In the genomic region with DNA sequence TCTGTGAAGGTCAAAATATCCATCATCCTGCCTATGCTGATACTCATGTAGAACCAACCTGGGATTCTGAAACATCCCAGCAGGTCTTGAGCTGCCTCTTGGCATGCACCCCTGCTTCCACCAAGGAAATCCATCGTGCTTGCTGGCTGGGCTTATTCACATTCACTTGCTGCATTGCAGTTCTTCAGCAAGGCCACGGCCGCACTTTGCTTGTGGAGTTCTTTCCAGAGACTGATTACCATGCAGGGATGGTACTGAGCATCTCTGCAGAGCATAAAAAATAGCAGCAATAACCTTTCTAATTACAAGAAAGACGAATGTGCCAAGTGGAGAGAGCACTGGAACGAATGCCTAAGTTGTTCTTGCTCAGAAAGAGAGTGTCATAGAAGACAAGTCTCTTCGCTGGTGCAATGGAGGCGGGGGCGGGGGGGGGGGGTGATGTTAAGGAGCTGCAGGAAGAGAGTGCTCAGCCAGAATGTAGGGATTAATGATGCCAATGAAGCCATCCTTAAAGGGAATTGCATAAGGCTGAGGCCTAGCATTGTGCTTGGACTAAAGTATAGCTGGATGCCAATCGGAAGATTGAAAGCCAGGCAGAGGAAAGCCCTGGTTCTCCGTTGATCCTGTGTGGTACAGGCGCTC, we compare ENCODE assay signal across 23 mouse cellular contexts.
A peak's percentile ranks its signal among the peaks of the same experiment; 100 is the strongest.
DNase-seq lines count a peak whose midpoint lies in the region; ATAC-seq and TF ChIP-seq lines count a peak whose summit lies in the region.
"Had no signal": no experiment of that assay in that cellular context is flagged by ENCODE, and none has a peak within 500 bp of the region (broad histone marks: within the 10 kb centered on the region; RNA-seq: fewer than 3 reads in every experiment).

No protein-coding gene starts in this region.

- peaks cover 3% of the 10 kb centered on the region; the same call in 1 of the 2 replicates for H3K4me1 ChIP-seq in hindbrain, embryonic 16.5 days (ENCODE audit: control insufficient read depth, insufficient read depth, low read depth, low read length)
- H3K4me1 ChIP-seq in liver, postnatal 0 days (ENCODE audit: insufficient read depth): no peaks in the 10 kb centered on the region
- H3K4me1 ChIP-seq in intestine, embryonic 15.5 days (replicated peaks): no peaks in the 10 kb centered on the region
- H3K4me1 ChIP-seq: embryonic facial prominence, embryonic 12.5 days; liver, embryonic 12.5 days had no signal

- TF ChIP-seq CTCF in liver, postnatal 0 days (IDR thresholded peaks at IDR 0.05; ENCODE audit: low read depth): no peak

- no peak overlapping the region for H3K4me2 ChIP-seq in hindbrain, embryonic 16.5 days (ENCODE audit: low read length)
- H3K4me2 ChIP-seq in liver, postnatal 0 days (ENCODE audit: low read depth, low read length): no peak overlapping the region
- no peak overlapping the region for H3K4me2 ChIP-seq in intestine, embryonic 15.5 days (replicated peaks)
- H3K4me2 ChIP-seq: embryonic facial prominence, embryonic 12.5 days; heart, embryonic 11.5 days; limb, embryonic 13.5 days; liver, embryonic 12.5 days; lung, embryonic 14.5 days had no signal

- H3K4me3 ChIP-seq in hindbrain, embryonic 16.5 days (ENCODE audit: low read length): no peak overlapping the region
- no peak overlapping the region for H3K4me3 ChIP-seq in liver, postnatal 0 days (ENCODE audit: low read depth, low read length)
- H3K4me3 ChIP-seq in intestine, embryonic 15.5 days (replicated peaks): no peak overlapping the region
- H3K4me3 ChIP-seq: embryonic facial prominence, embryonic 12.5 days; layer of hippocampus, adult 2 months; limb, embryonic 13.5 days; liver, embryonic 12.5 days; megakaryocyte, embryonic 14.5 days had no signal

- ATAC-seq in hindbrain, embryonic 16.5 days: peak; percentile 81
- ATAC-seq in liver, postnatal 0 days: no peak
- ATAC-seq in intestine, embryonic 15.5 days: no peak
- ATAC-seq: intestine, postnatal 0 days; liver, embryonic 12.5 days; midbrain, embryonic 16.5 days had no signal

- intact Hi-C loops in left cerebral cortex, postnatal 4 days (cut with DNase I): no loop called here

- no peaks in the 10 kb centered on the region for H3K36me3 ChIP-seq in hindbrain, embryonic 16.5 days (ENCODE audit: control insufficient read depth, insufficient read depth, low read length)
- H3K36me3 ChIP-seq in liver, postnatal 0 days (replicated peaks; ENCODE audit: insufficient read depth, low read length): no peaks in the 10 kb centered on the region
- H3K36me3 ChIP-seq in intestine, embryonic 15.5 days: no peaks in the 10 kb centered on the region
- H3K36me3 ChIP-seq: embryonic facial prominence, embryonic 12.5 days; limb, embryonic 13.5 days; liver, embryonic 12.5 days had no signal

- TF ChIP-seq EP300 in liver, postnatal 0 days (IDR thresholded peaks at IDR 0.05; ENCODE audit: low read depth): no peak

- H3K9ac ChIP-seq in hindbrain, embryonic 16.5 days (ENCODE audit: low read depth, low read length): no peak overlapping the region
- H3K9ac ChIP-seq in liver, postnatal 0 days (replicated peaks): no peak overlapping the region
- H3K9ac ChIP-seq in intestine, embryonic 15.5 days: no peak overlapping the region
- H3K9ac ChIP-seq: embryonic facial prominence, embryonic 12.5 days; limb, embryonic 13.5 days; liver, embryonic 12.5 days; lung, embryonic 14.5 days had no signal

- WGBS in hindbrain, embryonic 16.5 days: 70% methylated on average over 11 of the region's 11 CpGs
- 76% methylated on average over 11 of the region's 11 CpGs for WGBS in liver, postnatal 0 days (ENCODE audit: insufficient replicate concordance)
- WGBS in intestine, embryonic 15.5 days: 69% methylated on average over 11 of the region's 11 CpGs

- no peaks in the 10 kb centered on the region for H3K9me3 ChIP-seq in hindbrain, embryonic 16.5 days (ENCODE audit: control insufficient read depth, low read length)
- H3K9me3 ChIP-seq in liver, postnatal 0 days (ENCODE audit: low read length): no peaks in the 10 kb centered on the region
- no peaks in the 10 kb centered on the region for H3K9me3 ChIP-seq in intestine, embryonic 15.5 days
- H3K9me3 ChIP-seq: embryonic facial prominence, embryonic 12.5 days; limb, embryonic 13.5 days; liver, embryonic 12.5 days; megakaryocyte, embryonic 14.5 days had no signal

- DNase-seq in cerebellum, adult 9-10 months: peak; percentile 1
- DNase-seq in cerebellum, adult 11 months: no peak
- peak; percentile 22 for DNase-seq in left cerebral cortex, postnatal 4 days
- no peak for DNase-seq in left cerebral cortex, adult 18-20 months (ENCODE audit: low spot score in 2 of 2)
- DNase-seq in brain, adult 2 months (ENCODE audit: low read depth, low spot score): peak; percentile 53
- no peak for DNase-seq in liver, postnatal 0 days
- DNase-seq: gastrocnemius, postnatal 10 days; heart, adult 11 months; kidney, postnatal 25 days; lung, embryonic 14.5 days; thymus, adult 2 months; thymus, postnatal 4 days had no signal

- peak overlapping the region; percentile 54 for H3K27ac ChIP-seq in hindbrain, embryonic 16.5 days (ENCODE audit: low read depth, low read length)
- no peak overlapping the region for H3K27ac ChIP-seq in liver, postnatal 0 days (ENCODE audit: low read depth)
- no peak overlapping the region for H3K27ac ChIP-seq in intestine, embryonic 15.5 days
- H3K27ac ChIP-seq: embryonic facial prominence, embryonic 12.5 days; limb, embryonic 13.5 days; liver, embryonic 12.5 days; stomach, postnatal 0 days had no signal

- no peaks in the 10 kb centered on the region for H3K27me3 ChIP-seq in hindbrain, embryonic 16.5 days (replicated peaks; ENCODE audit: control insufficient read depth, insufficient read depth, low read length)
- no peaks in the 10 kb centered on the region for H3K27me3 ChIP-seq in liver, postnatal 0 days (ENCODE audit: insufficient read depth, low read length)
- H3K27me3 ChIP-seq in intestine, embryonic 15.5 days (replicated peaks): no peaks in the 10 kb centered on the region
- H3K27me3 ChIP-seq: embryonic facial prominence, embryonic 12.5 days; limb, embryonic 13.5 days; liver, embryonic 12.5 days; megakaryocyte, embryonic 14.5 days had no signal

Comparison
In these comparisons a context has a peak if more than half of its experiments do, and no peak if none do; other contexts are left out.
1. DNase-seq: peak in cerebellum, adult 9-10 months (single experiment), left cerebral cortex, postnatal 4 days (single experiment) and brain, adult 2 months (single experiment); none in cerebellum, adult 11 months (single experiment), left cerebral cortex, adult 18-20 months (0 of 2) and liver, postnatal 0 days (single experiment).